Mouse (Mus musculus) MEL (cell line): ENCODE measurements around the gene Fnip2.

Source experiments
- CTCF ChIP-seq, 3 experiments: IDR thresholded peaks in 2 of 3; conservative IDR thresholded peaks in 1 of 3; 2 replicates each; pipeline ENCODE4 v1.5.1; 2011 to 2012; ENCODE audit warnings: low read length in 3 of 3, low read depth in 2 of 3, mild to moderate bottlenecking in 2 of 3, improper control_type of control experiment in 1 of 3, inconsistent platforms in 1 of 3, mixed read lengths in 1 of 3, moderate library complexity in 1 of 3; ENCODE audit not compliant: control insufficient read depth in 1 of 3, insufficient read depth in 1 of 3, poor library complexity in 1 of 3, severe bottlenecking in 1 of 3
- POLR2A ChIP-seq, 2 experiments: IDR thresholded peaks; 2 replicates each; pipeline ENCODE4 v1.6.1; 2011 to 2012; ENCODE audit warnings: low read length in 2 of 2, mild to moderate bottlenecking in 2 of 2, control low read depth in 1 of 2, improper control_type of control experiment in 1 of 2, low read depth in 1 of 2, moderate library complexity in 1 of 2; ENCODE audit not compliant: control insufficient read depth in 1 of 2, insufficient read depth in 1 of 2, poor library complexity in 1 of 2

DNA sequence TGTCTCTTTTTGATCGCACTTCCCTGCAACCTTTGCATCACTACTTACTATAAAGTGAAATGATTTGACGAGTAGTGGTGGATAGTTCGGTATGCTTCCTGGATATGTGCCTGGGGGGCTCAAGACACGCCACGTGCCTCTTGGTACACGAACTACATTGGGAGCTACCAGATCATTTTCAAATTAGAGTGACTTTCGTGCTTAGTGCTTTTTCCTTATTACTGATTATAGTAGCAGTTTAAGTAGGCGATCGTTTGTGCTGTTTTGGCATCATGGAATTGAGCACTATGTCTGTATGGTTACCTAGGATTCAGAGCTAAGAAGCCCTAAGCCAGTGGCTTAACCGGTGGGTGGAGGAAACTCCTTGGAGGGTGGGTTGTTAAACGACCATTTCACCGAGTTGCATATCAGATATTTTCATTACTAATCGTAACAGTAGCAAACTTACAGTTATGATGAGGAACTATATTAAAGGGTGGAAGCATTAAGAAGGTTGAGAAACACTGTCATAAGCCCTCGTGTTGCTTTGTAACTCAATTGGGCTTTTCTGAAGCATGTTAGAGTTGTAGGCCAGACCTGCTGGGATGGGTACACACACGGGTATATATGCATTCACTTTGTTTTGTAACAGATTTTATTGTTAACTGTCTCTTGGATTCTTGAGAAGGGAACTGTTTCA, 24.3 kb upstream of the Fnip2 start:
- TF ChIP-seq CTCF (IDR thresholded peaks at IDR 0.05 in 2 of 3, conservative IDR thresholded peaks at IDR 0.05 in 1 of 3; ENCODE audit: control insufficient read depth in 1 of 3, insufficient read depth in 1 of 3, low read depth in 2 of 3, low read length in 3 of 3, poor library complexity in 1 of 3, severe bottlenecking in 1 of 3) (no peak), POLR2A (IDR thresholded peaks at IDR 0.05; ENCODE audit: control insufficient read depth in 1 of 2, insufficient read depth in 1 of 2, low read depth in 1 of 2, low read length in 2 of 2, poor library complexity in 1 of 2) (no peak)
